Mouse (Mus musculus) erythroblast, embryonic 14.5 days (primary cell): ENCODE data around the gene Mtss1l.

Experiments
- GATA1 ChIP-seq: IDR thresholded peaks from 2 replicates; pipeline ENCODE4 v1.6.1; 2012; ENCODE audit warnings: low read length, inconsistent platforms, mixed read lengths
- TAL1 ChIP-seq: IDR thresholded peaks from 3 replicates; pipeline ENCODE4 v1.6.1; 2012; ENCODE audit warnings: low read length, inconsistent platforms, mixed read lengths

- TF ChIP-seq GATA1 (no peak), TAL1 (no peak)
Measured at GRCm38 (mm10) chr8:110716075-110716474, 5.2 kb upstream of the Mtss1l start.
